Mouse (Mus musculus): Measurements from ENCODE around the gene Ctbs. TPM values are rescaled to one million over a fixed set of nuclear protein-coding genes. Genes with fewer than 3 reads are reported as not detected.

Ctbs gene
- total RNA-seq (2015) (27.2 and 37.1 TPM in 2 replicates), total RNA-seq (2017) (25.0 and 26.0 TPM in 2 replicates)

GRCm38 (mm10) chr3:146449745-146450250 is at the start of gene Ctbs:
Gene Ctbs, plus strand, starts transcription at chr3:146449795.
- no peak for ATAC-seq (ENCODE audit: poor library complexity, severe bottlenecking)

- ATAC-seq (ENCODE audit: poor library complexity, severe bottlenecking): no peak
Measured at GRCm38 (mm10) chr3:146403770-146404169, 45.8 kb upstream of the Ctbs start.

- peak; percentile 96 for ATAC-seq (ENCODE audit: poor library complexity, severe bottlenecking)
Measured at GRCm38 (mm10) chr3:146404311-146405201, 45.0 kb upstream of the Ctbs start, which contains the start of gene Ssx2ip. Gene Ssx2ip, plus strand, starts transcription at chr3:146404642.

- no peak for ATAC-seq (ENCODE audit: poor library complexity, severe bottlenecking)
Measured at GRCm38 (mm10) chr3:146405213-146406006, 44.2 kb upstream of the Ctbs start.

GRCm38 (mm10) chr3:146406007-146406341 is 43.6 kb upstream of the Ctbs start:
- no peak for ATAC-seq (ENCODE audit: poor library complexity, severe bottlenecking)

GRCm38 (mm10) chr3:146407086-146407721 is 42.4 kb upstream of the Ctbs start:
- no peak for ATAC-seq (ENCODE audit: poor library complexity, severe bottlenecking)

GRCm38 (mm10) chr3:146410114-146410513 is 39.5 kb upstream of the Ctbs start:
- peak; percentile 40; the same call in 1 of the 2 replicates for ATAC-seq (ENCODE audit: poor library complexity, severe bottlenecking)

- ATAC-seq (ENCODE audit: poor library complexity, severe bottlenecking): no peak
Measured at GRCm38 (mm10) chr3:146412008-146412407, 37.6 kb upstream of the Ctbs start.

- ATAC-seq (ENCODE audit: poor library complexity, severe bottlenecking): no peak
Measured at GRCm38 (mm10) chr3:146412480-146412879, 37.1 kb upstream of the Ctbs start.

- ATAC-seq (ENCODE audit: poor library complexity, severe bottlenecking): no peak
Measured at GRCm38 (mm10) chr3:146413016-146413415, 36.6 kb upstream of the Ctbs start.

- ATAC-seq (ENCODE audit: poor library complexity, severe bottlenecking): no peak
Measured at GRCm38 (mm10) chr3:146413992-146414391, 35.6 kb upstream of the Ctbs start.

GRCm38 (mm10) chr3:146414555-146414954 is 35.0 kb upstream of the Ctbs start:
- ATAC-seq (ENCODE audit: poor library complexity, severe bottlenecking): no peak

GRCm38 (mm10) chr3:146417873-146418272 is 31.7 kb upstream of the Ctbs start:
- no peak for ATAC-seq (ENCODE audit: poor library complexity, severe bottlenecking)

GRCm38 (mm10) chr3:146418901-146419300 is 30.7 kb upstream of the Ctbs start:
- no peak for ATAC-seq (ENCODE audit: poor library complexity, severe bottlenecking)

GRCm38 (mm10) chr3:146419534-146419933 is 30.1 kb upstream of the Ctbs start:
- ATAC-seq (ENCODE audit: poor library complexity, severe bottlenecking): no peak

GRCm38 (mm10) chr3:146419992-146420537 is 29.5 kb upstream of the Ctbs start:
- no peak for ATAC-seq (ENCODE audit: poor library complexity, severe bottlenecking)

- peak; percentile 86 for ATAC-seq (ENCODE audit: poor library complexity, severe bottlenecking)
Measured at GRCm38 (mm10) chr3:146421787-146422186, 27.8 kb upstream of the Ctbs start.

GRCm38 (mm10) chr3:146423710-146424109 is 25.9 kb upstream of the Ctbs start:
- ATAC-seq (ENCODE audit: poor library complexity, severe bottlenecking): peak; percentile 38; the same call in 1 of the 2 replicates

GRCm38 (mm10) chr3:146424306-146424900 is 25.2 kb upstream of the Ctbs start:
- ATAC-seq (ENCODE audit: poor library complexity, severe bottlenecking): no peak

GRCm38 (mm10) chr3:146425902-146426301 is 23.7 kb upstream of the Ctbs start:
- ATAC-seq (ENCODE audit: poor library complexity, severe bottlenecking): no peak

Measured in megakaryocyte, adult 5-6 weeks (primary cell).